Mouse (Mus musculus) T-helper 17 cell (primary cell): ENCODE data around the gene Fam71b.

Source experiments
- in situ Hi-C, 2 experiments: fragments of 300-600 bp; cut with MboI, MseI; formaldehyde crosslinking; loops; 1 replicate in 1 of 2; 2 replicates in 1 of 2; pipeline ENCODE4 v1.15.1; 2025; ENCODE audit warnings: high pct_unique_total_duplicates in 2 of 2

Gene Fam71b

GRCm38 (mm10) chr11:46428131-46428530, 31.8 kb downstream of the Fam71b start:
- in situ Hi-C loops = loop anchor here in 1 of 2 experiments (5.0 kb wide), 1 partner anchor 41 kb away; the partner anchor contains the start of gene Itk

GRCm38 (mm10) chr11:46430123-46430522, 33.8 kb downstream of the Fam71b start:
- in situ Hi-C loops = loop anchor here in 1 of 2 experiments (5.0 kb wide), 2 partner anchors 48 to 88 kb away; no protein-coding TSS in a partner anchor

GRCm38 (mm10) chr11:46431129-46431528, 34.8 kb downstream of the Fam71b start:
- in situ Hi-C loops = loop anchor here in 1 of 2 experiments (5.0 kb wide), 2 partner anchors 49 to 89 kb away; no protein-coding TSS in a partner anchor

- in situ Hi-C loops = no loop called here
These were observed 39.0 kb downstream of the Fam71b start for GRCm38 (mm10) chr11:46435363-46435762.

- in situ Hi-C loops = no loop called here
These were observed 40.5 kb downstream of the Fam71b start, which contains the start of gene Med7 for GRCm38 (mm10) chr11:46436760-46437458. Gene Med7, plus strand, starts transcription at chr11:46436925.

- in situ Hi-C loops = no loop called here
These were observed 41.2 kb downstream of the Fam71b start for GRCm38 (mm10) chr11:46437459-46438000.

GRCm38 (mm10) chr11:46439005-46439543, 42.7 kb downstream of the Fam71b start:
- in situ Hi-C loops = no loop called here

GRCm38 (mm10) chr11:46441774-46442173, 45.4 kb downstream of the Fam71b start:
- in situ Hi-C loops = no loop called here

- in situ Hi-C loops = no loop called here
These were observed 46.8 kb downstream of the Fam71b start for GRCm38 (mm10) chr11:46443152-46443551.

- in situ Hi-C loops = no loop called here
These were observed 47.6 kb downstream of the Fam71b start for GRCm38 (mm10) chr11:46443979-46444378.

- in situ Hi-C loops = no loop called here
These were observed 49.8 kb downstream of the Fam71b start for GRCm38 (mm10) chr11:46446150-46446549.

GRCm38 (mm10) chr11:46447644-46448484, 51.5 kb downstream of the Fam71b start:
- in situ Hi-C loops = no loop called here

GRCm38 (mm10) chr11:46449461-46450080, 53.2 kb downstream of the Fam71b start:
- in situ Hi-C loops = no loop called here

GRCm38 (mm10) chr11:46454453-46455045, 58.2 kb downstream of the Fam71b start, which contains the start of gene Havcr2:
Gene Havcr2, plus strand, starts transcription at chr11:46454935.
- in situ Hi-C loops = no loop called here
